Mouse (Mus musculus) small intestine, adult 2 months (tissue): ENCODE results near the gene Itgb3.

Experiments used
- CTCF ChIP-seq: fragments of 200-500 bp; IDR thresholded peaks from 2 replicates; pipeline ENCODE4 v1.5.1; 2012; ENCODE audit warnings: low read depth, mild to moderate bottlenecking, control low read depth, inconsistent platforms, low read length, moderate library complexity, mixed read lengths; ENCODE audit not compliant: insufficient replicate concordance, insufficient read length; ENCODE audit errors: extremely low read depth
- POLR2A ChIP-seq: fragments of 200-500 bp; IDR thresholded peaks from 2 replicates; pipeline ENCODE4 v1.6.1; 2012; ENCODE audit warnings: low read depth, mild to moderate bottlenecking, control low read depth, inconsistent platforms, low read length, moderate library complexity

- TF ChIP-seq CTCF: no peak
- no peak for TF ChIP-seq POLR2A
Measured at GRCm38 (mm10) chr11:104624791-104625391, 17.1 kb downstream of the Itgb3 start.
